Mouse (Mus musculus) frontal cortex, adult 2 months (tissue): Measurements from ENCODE around the gene Gm11733. TPM values are rescaled to one million over a fixed set of nuclear protein-coding genes. Genes with fewer than 3 reads are reported as not detected.

ENCODE experiments used
- DNase-seq, 2 experiments: peaks; one replicate each; pipeline ENCODE4 v3.0.0; 2022; ENCODE audit warnings: low spot score in 1 of 2; ENCODE audit errors: extremely low spot score in 1 of 2
- polyA plus RNA-seq: library from polyadenylated mRNA; depleted of rRNA; stranded (reverse); fragments of >200 nt; gene quantifications from 2 replicates; pipeline ENCODE4 v1.2.3, GENCODE M21; 2012; rRNA removed

Gene Gm11733
- polyA plus RNA-seq, 1 experiment: 0.34 TPM

- peak in 1 of 2 experiments; percentile 45 for DNase-seq
Measured at GRCm38 (mm10) chr11:117525606-117526349, 41.6 kb downstream of the Gm11733 start.

- no peak for DNase-seq
Measured at GRCm38 (mm10) chr11:117532374-117532773, 48.2 kb downstream of the Gm11733 start.

DNA sequence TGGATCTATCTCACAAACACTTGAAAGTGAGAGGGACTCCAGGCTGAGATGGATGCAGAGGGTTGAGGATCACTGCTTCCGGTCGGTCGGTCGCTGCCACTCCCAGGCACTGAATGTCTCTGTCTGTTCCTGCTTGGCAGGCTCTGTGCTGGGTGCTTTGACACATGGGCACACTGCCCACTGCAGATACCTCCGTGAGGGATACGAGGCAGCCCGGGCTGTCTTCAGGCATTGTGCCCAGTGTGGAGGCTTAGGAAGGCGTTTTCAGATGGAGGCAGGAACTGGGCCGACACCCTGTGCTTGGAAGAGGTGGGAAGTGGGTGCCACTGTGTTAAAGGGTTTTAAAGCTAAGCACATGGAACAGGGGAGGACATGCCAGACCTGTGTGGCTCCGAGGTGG is 50.7 kb downstream of the Gm11733 start:
- peak; percentile 63 to 83 for DNase-seq

DNA sequence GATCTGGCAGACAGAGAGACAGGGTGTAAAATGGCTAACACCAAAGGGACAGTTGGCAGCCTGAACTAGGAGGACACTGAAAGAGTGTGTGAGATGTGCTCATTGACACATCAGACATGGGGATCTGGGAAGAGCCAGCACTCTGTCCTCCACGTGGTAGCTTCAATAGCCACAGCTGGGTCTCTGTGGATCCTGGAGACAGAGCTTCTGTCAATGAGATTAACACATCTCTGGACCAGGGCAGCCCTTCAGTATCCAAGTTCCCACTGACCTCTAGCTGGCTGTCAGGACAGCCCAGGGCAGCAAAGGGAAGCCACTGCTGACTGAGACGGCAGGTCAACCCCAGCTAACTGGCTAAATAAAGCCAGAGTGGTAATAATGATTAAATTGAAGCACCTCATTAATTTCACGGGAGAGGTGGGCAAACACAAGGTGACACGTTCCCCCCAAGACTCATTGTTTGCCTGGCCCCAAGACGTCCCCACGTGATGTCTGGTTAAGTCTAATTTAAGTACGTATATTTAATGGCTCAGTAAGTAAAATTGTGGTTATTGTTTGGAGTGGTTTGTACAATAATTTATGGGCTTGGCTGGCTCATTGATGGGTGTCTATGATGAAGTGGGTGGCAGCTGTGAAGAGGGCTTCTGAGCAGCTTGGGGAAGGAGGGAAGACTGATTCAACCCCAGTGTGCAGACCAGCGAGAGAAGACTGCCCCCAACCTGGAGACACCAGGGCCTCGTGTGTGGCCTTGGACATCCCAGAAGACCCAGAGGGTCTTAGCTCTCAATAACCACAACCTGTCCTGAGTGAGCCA is 51.5 kb downstream of the Gm11733 start:
- DNase-seq: no peak

DNA sequence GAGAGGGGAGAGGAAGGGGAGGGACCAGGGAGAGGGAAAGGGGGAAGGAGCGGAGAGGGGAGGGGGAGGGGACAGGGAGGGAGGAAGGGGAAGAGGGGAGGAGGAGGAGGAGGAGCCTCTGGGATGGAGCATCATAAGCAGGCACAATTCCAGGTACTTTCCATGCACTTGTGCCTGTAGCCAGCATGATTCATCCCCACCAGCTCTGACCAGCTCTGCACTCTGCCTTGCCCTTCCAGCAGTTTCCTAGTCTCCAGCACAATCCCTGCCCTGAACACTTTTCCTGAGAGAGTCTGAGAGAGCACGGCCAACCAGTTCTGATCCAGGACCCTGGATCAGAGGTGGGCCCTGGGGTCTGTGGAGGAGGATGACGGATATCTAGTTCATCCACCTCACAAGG is 52.4 kb downstream of the Gm11733 start:
- DNase-seq: peak in 1 of 2 experiments; percentile 42

Other genes starting within 250 kb of the Gm11733 start
- gene Tnrc6c, start 169.9 kb downstream of the Gm11733 start, polyA plus RNA-seq: 44.4 and 56.5 TPM in 2 replicates